Mouse (Mus musculus) G1E-ER4 (cell line): ENCODE data around the gene Olfr288. TPM values are rescaled to one million over a fixed set of nuclear protein-coding genes. Genes with fewer than 3 reads are reported as not detected.

Experiments
- GATA1 ChIP-seq: IDR thresholded peaks from one replicate; pipeline ENCODE4 v1.8.0; 2012; ENCODE audit warnings: low read length, inconsistent platforms
- polyA plus RNA-seq: library from polyadenylated mRNA; stranded (reverse); fragments of >175 nt; gene quantifications from 2 replicates; pipeline ENCODE4 v1.2.3, GENCODE M21; 2012

The Olfr288 gene
- polyA plus RNA-seq, result not detected in 2 replicates

DNA sequence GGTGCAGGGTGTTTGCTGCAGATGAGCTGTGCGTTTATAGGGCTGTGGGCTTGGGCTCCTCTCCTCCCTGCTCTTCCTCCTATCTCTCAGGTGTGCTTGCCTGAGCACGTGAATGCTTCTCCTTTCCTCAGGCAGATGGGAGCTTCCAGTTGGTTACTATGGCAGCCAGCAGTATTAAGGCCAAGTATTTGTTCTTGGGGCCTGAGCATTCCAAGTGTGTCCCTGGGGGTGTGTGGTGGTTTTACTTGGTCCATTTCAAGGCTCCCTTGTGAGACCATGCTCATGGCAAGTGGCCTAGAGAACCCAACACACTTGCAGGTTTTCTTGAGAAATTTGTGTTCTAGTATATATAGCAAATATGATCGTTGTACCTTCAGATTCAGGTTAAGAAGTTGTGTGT is at the start of gene Olfr288:
Olfr288 (minus strand) TSS at position 101 of the 400 bp plus-strand sequence.
- TF ChIP-seq GATA1, result no peak

DNA sequence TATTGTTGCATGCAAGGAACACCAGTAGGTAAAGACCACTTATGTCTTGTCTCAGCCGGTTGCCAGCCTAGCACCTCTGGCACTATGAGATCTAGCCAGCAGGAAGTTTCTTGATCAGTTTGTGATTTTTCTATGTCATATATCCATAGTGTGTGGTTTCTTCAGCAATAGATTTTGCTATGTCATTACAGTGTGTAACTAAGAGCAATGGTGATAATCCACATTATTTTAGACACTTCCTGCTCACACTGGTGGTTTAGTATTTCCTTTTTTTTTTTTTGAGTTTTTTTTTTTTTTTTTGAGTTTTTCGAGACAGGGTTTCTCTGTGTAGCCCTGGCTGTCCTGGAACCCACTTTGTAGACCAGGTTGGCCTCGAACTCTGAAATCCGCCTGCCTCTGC is 40.1 kb upstream of the Olfr288 start:
- TF ChIP-seq GATA1, result no peak

DNA sequence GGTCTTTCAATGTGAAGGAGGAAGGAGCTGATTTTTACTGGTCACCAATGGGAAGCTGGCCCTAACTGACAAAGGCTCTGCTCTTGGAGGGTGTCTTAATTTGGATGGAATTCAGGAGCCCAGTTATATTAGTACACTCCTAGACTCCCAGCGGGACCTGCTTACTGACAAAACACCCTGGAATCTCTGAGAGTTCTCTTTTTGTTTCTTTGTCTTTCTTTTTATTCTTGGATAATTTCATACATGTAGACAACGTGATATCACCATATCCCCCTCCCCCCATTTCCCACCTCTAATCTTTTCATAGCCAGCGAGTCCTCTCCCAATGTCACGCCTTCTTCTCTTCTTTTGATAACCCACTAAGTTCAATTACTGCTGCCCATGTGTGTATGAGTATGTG is 39.0 kb upstream of the Olfr288 start, which contains the start of gene Olfr286:
Olfr286 (minus strand) TSS at position 101 of the 400 bp plus-strand sequence.
- TF ChIP-seq GATA1, result no peak

DNA sequence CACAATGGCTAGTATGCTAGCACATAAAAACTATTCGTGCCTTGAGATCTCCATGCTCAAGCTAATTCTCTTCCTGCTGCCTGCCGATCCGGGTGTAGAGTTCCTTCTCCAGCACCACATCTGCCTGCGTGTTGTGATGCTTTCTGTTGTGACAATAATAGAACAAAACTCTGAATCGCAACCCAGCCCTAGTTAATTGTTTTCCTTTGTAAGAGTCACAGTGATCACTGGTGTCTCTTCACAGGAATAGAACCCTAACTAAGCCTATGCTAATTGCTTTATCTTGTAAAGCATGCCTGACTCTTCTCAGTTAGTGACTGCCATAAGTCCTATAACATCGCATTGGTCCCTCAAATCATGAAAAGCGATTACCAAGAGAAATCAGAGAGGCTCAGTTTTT is 30.8 kb upstream of the Olfr288 start:
- TF ChIP-seq GATA1, result no peak

DNA sequence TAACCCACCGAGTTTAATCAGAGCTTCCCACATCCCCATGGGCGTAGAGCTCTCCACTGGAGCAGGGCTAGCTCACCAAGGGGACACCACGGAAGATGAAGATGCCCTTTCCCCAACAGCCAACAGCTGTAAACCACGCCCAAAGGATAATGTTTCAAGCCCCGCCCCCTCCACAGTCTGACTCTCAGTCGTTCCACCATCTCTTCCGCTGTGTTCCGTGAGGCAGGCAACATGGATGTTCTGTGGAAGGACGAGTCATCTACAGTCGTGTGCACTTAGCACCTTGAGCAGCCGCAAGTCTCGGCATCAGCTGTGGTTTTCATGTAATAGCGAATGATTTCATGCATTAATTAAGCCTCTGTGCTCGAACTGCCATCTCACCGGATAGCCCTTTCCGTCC is 30.3 kb upstream of the Olfr288 start:
- TF ChIP-seq GATA1, result no peak

DNA sequence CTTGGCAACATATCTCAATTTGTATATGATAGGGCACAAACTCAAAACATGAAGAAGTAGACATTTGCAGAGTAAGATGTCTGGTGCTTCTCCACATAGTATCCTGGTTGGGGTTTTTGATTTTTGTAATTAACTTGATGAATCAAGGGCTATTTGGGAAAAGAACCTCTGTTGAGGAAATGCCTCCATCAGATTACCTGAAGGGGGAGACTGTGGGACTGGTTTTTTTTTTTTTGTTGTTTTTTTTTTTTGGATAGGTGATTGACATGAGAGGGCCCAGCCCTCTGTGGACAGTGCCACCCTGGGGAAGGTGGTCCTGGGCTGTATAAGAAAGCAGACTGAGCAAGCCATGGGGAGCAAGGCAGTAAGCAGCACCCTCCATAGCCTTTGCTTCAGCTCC is 27.0 kb upstream of the Olfr288 start:
- no peak for TF ChIP-seq GATA1

DNA sequence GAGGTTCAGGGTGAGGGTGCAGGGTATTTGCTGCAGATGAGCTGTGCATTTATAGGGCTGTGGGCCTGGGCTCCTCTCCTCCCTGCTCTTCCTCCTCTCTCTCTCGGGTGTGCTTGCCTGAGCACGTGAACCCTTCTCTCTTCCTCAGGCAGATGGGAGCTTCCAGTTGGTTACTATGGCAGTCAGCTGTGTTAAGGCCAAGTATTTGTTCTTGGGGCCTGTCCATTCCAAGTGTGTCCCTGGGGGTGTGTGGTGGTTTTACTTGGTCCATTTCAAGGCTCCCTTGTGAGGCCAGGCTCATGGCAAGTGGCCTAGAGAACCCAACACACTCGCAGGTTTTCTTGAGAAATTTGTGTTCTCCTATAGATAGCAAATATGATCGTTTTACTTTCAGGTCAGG is 25.5 kb upstream of the Olfr288 start, which contains the start of the genes Gm44579 and Olfr287:
Gm44579 (minus strand) TSS at position 101 of the 400 bp plus-strand sequence.
Olfr287 (minus strand) TSS at position 180 of the 400 bp plus-strand sequence.
- no peak for TF ChIP-seq GATA1

DNA sequence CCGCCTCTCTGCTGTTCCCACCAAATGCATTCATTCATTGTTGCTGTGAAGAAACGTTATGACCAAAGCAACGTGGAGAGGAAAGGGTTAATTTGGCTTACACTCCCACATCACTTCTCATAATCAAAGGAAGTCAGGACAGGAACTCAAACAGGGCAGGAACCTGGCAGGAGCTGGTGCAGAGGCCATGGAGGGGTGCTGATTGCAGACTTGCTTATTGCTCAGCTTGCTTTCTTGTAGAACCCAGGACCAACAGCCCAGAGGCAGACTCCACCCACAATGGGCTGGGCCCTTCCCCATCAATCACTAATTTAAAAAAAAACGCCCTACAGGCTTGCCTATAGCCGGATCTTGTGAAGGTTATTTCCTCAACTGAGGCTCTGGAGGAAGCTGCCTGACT is 18.8 kb upstream of the Olfr288 start:
- no peak for TF ChIP-seq GATA1

DNA sequence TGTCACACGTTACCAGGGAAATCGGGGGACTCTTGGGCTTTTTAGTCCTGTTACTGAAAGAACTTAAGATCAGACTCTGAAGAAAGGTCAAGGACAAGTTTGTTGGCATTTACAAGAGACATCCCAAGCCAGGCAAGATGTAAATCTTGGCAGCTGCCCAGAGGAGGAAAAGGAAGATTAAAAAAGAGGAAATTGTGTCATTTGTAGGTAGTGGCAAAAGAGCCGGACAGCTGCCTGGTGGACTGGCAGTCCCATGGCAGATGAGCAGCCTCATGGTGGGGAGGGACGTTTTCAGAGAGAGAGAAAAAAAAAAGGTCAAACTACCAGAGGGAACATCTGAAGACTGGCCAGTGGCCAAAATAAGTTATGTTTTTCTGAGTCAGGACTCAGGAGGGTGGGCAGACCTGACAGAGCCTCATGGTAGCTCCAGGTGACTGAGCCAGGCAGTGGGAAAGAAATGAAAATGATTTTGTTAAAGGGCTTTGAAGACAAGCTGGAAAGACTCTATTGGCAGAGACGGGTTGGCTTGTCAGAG is 18.1 kb upstream of the Olfr288 start:
- no peak for TF ChIP-seq GATA1

DNA sequence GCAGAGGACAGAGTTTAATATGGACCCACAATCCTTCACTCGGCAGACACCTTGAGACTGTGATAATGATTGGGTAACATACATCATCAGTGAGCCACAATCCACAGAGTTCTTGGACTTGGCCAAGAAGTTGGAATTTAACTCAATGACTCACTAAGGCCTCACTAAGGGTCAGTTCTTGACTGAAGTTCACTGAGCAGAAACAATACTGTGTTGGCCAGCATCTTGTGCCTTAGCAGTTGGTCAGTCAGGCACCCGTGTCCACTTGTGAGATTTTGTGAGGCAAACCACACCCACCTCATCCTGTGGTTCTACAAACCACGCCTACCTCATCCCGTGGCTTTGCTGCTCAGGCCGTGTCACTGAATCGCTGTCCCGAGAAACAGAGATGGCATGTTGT is 14.3 kb upstream of the Olfr288 start:
- TF ChIP-seq GATA1, result no peak

DNA sequence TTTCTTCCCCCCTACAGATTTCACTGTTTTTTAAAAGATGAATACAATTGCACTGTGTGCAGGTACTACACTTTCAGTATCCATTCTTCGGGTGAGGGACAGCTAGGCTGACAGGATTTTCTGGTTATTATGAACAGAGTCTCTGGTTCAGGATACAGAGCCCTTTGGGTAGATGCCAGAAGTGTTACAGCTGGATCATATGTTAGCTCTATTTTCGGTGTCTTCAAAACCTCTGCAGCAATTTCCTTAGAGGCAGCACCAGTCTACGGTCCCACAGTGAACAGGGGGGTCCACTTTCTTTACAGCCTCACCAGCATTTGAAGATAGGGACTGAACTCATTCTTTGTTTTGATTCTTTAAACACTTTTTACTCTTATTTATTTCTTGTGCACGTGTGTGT is 10.9 kb downstream of the Olfr288 start:
- no peak for TF ChIP-seq GATA1

DNA sequence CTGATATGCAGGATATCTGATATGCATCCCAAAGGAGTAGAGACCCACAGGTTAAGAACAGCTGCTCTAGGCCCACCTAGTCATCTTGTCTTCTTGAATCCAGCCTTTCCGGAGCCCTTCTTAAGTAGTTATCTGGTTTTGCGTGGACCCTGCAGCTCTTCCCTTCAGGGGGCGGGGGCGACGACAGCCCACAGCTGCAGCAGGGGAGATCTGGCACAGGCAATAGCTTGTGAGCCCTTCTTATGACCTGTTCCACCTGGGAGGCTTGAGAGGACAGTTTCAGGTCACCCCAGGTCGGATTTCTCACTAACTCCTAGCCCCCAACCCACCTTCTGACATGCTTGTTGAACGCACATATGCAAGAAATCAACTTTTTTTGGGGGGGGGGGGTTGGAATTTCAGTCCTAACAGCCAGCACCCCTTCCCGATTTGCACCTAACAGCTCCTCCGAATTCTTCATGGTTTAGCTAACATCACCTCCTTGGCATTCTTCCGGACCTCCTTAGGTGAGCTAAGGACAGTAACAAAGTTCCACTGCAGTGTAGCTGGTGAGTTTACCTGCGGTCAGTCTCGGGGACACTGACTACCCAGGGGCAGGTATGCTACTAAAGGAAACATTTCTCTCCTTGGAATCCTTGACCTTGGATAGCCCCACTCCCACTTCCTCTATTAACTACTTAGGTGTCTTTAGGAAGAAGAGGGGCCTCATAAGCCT is 13.3 kb downstream of the Olfr288 start:
- TF ChIP-seq GATA1, result no peak

DNA sequence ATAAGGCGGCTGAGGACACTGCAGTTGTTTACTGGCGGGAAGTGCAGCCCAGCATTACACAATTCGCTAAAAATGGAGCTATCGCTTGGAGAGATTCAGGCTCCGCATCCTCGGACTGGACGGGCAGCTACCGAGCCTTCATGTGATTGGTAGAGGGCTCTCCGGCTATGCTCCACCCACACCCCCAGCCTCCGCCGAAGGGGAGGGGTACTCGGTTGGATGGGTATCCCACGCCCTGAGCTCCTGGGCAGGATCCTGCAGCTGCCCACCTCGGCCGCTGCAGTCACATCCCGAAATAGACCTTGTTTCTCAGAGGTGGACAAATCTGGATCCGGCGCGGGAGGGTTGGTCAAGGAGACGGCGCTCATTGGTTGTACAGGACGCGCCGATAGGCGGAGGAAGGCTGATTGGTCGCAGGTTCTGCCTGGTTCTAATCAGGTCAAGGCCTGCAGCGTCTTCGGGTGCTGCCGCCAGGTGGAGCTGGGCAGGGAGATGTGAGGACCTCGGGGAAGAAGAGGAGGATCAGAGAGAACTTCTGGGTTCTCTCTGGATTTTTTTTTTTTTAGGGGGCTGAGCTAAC is 14.1 kb downstream of the Olfr288 start:
- TF ChIP-seq GATA1, result no peak

DNA sequence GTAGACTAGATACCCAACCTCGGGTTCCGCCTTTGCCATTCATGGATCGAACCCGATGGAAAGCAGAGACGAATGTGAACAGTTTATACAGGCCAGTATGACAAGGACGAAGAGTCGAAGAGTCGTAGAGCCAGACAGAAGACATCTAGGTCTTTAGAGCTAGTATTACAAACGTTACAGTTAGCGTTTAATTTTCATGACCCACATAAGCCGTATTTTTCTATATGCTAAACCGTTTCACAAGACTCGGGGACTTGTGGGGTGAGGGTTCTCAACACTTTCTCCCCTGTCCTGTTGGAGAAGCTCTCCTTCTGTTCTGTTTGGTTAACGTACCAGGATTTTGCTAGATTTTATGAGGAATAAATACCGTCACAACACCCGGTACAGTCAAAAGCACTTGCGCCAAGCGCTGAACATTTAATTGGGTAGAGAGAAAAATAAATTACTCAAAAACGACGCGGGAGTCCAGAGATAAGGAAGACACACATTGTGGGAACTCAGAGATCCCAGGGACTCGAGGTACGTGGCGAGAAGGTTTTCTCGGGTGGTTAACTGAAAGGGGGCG is 14.7 kb downstream of the Olfr288 start:
- TF ChIP-seq GATA1, result no peak

DNA sequence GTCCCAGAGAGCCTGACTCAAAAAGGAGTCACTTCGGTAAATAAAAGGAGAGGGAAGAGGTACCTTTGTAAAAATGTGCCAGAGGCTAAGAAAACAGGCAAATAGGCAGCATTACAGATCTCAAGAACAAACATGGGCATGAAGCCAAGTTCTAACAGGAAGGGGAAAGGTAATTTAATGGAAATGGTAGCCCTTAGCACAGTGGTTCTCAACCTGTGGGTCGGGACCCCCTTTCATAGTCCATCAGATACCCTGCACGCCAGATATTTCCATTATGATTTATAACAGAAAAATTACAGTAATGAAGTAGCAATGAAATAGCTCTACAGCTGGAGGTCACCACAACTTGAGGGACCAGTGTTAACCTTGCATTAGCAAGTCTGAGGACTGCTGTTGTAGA is 18.0 kb downstream of the Olfr288 start:
- no peak for TF ChIP-seq GATA1

DNA sequence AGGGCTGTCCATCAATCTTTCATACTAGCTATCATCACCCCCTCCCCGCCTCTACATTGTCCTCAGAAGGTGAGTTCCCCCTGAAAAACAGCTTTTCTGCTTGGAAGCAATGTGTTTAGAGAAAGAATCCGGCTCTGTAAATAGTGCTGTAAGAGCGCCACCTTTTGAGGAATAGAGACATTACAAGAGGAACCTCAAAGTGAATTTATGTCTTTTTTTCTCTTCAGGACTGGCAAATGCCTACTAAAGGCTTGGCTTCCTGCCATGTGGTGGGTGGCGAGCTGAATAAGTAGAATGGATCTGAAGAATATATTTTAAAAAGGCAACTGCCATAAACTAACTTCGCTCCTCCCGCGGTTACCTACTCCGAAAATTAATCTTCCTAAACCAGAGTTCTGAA is 21.5 kb downstream of the Olfr288 start:
- TF ChIP-seq GATA1, result no peak
